Mouse (Mus musculus) ES-E14 (cell line): ENCODE data around the gene Prokr2. TPM values are rescaled to one million over a fixed set of nuclear protein-coding genes. Genes with fewer than 3 reads are reported as not detected.
"Not testable (repeated sequence)": the region's sequence is repeated elsewhere in the genome, so short reads cannot be mapped to it uniquely, and the experiment has no call there.

Experiments
- DNase-seq: peaks from one replicate; pipeline ENCODE4 v3.0.0-alpha.2; 2013; ENCODE audit warnings: low read depth, low spot score
- H3K27ac ChIP-seq: 2 replicates; pipeline ENCODE4 v1.5.1; 2012; ENCODE audit warnings: low read depth, mild to moderate bottlenecking, low read length, moderate library complexity, mixed read lengths; ENCODE audit not compliant: poor library complexity, insufficient read depth, severe bottlenecking
- H3K36me3 ChIP-seq: 2 replicates; pipeline ENCODE4 v1.6.1; 2012; ENCODE audit warnings: mild to moderate bottlenecking, low read length, moderate library complexity, mixed read lengths; ENCODE audit not compliant: control insufficient read depth, poor library complexity, insufficient read depth, severe bottlenecking
- H3K4me1 ChIP-seq, 2 experiments: fragments of 150-350 bp in 1 of 2; sonication (generic) in 1 of 2; 2 replicates each; pipeline ENCODE4 v1.6.1; 2012; ENCODE audit warnings: low read length in 2 of 2, mild to moderate bottlenecking in 1 of 2, mixed read lengths in 1 of 2; ENCODE audit not compliant: control insufficient read depth in 2 of 2, insufficient read depth in 2 of 2, poor library complexity in 1 of 2
- H3K4me3 ChIP-seq, 2 experiments: fragments of 150-350 bp in 1 of 2; sonication (generic) in 1 of 2; 2 replicates each; pipeline ENCODE4 v1.5.1; 2012; ENCODE audit warnings: low read length in 2 of 2, low read depth in 1 of 2, mild to moderate bottlenecking in 1 of 2, mixed read lengths in 1 of 2; ENCODE audit not compliant: insufficient read depth in 1 of 2, poor library complexity in 1 of 2, severe bottlenecking in 1 of 2
- H3K9ac ChIP-seq: 2 replicates; pipeline ENCODE4 v1.6.1; 2012; ENCODE audit warnings: low read depth, mild to moderate bottlenecking, low read length, mixed read lengths; ENCODE audit not compliant: poor library complexity, insufficient read depth, severe bottlenecking
- H3K9me3 ChIP-seq: fragments of 150-350 bp; sonication (generic); 2 replicates; pipeline ENCODE4 v1.6.1; 2012; ENCODE audit warnings: low read depth, mild to moderate bottlenecking, low read length; ENCODE audit not compliant: control insufficient read depth, insufficient read depth
- CHD2 ChIP-seq: IDR thresholded peaks from 2 replicates; pipeline ENCODE4 v1.6.1; 2014; ENCODE audit warnings: mild to moderate bottlenecking, low read depth, low read length, inconsistent platforms
- HCFC1 ChIP-seq: IDR thresholded peaks from 2 replicates; pipeline ENCODE4 v1.6.1; 2012; ENCODE audit warnings: low read length, inconsistent platforms, borderline replicate concordance; ENCODE audit not compliant: insufficient read depth
- MAFK ChIP-seq: IDR thresholded peaks from 2 replicates; pipeline ENCODE4 v1.6.1; 2014; ENCODE audit warnings: mild to moderate bottlenecking, low read depth, low read length, inconsistent platforms; ENCODE audit not compliant: insufficient read depth
- ZC3H11A ChIP-seq: IDR thresholded peaks from 2 replicates; pipeline ENCODE4 v1.6.1; 2012; ENCODE audit warnings: low read depth, mild to moderate bottlenecking, inconsistent platforms, low read length, borderline replicate concordance
- ZNF384 ChIP-seq: IDR thresholded peaks from 2 replicates; pipeline ENCODE4 v1.6.1; 2012; ENCODE audit warnings: low read depth, low read length, inconsistent platforms
- in situ Hi-C, 2 experiments: fragments of 600-800 bp; cut with MboI; formaldehyde crosslinking; loops; one replicate each; pipeline ENCODE4 v1.15.1; 2025; ENCODE audit warnings: low sequenced_read_pairs in 2 of 2, inconsistent platforms in 1 of 2; ENCODE audit not compliant: unreplicated experiment in 2 of 2
- total RNA-seq: library from RNA; depleted of rRNA; stranded (reverse); fragments of 300-350 nt; gene quantifications from 2 replicates; pipeline ENCODE4 v1.2.3, GENCODE M21; 2012

Prokr2 gene
- total RNA-seq, 1 experiment: 0.22 TPM

GRCm38 (mm10) chr2:132323541-132323940 lies 61.7 kb downstream of the Prokr2 start:
- H3K9ac ChIP-seq: no peak overlapping the region
- no peaks in the 10 kb centered on the region for H3K36me3 ChIP-seq
- in situ Hi-C loops: loop anchor here in 1 of 2 experiments (10.0 to 25.0 kb wide), 2 partner anchors 161 to 589 kb away; no protein-coding TSS in a partner anchor
- no peaks in the 10 kb centered on the region for H3K9me3 ChIP-seq
- TF ChIP-seq MAFK (no peak), HCFC1 (no peak), ZC3H11A (no peak), ZNF384 (no peak), CHD2 (no peak)
- no peak overlapping the region for H3K4me3 ChIP-seq
- H3K4me1 ChIP-seq: no peaks in the 10 kb centered on the region
- DNase-seq: no peak
- no peak overlapping the region for H3K27ac ChIP-seq

DNA sequence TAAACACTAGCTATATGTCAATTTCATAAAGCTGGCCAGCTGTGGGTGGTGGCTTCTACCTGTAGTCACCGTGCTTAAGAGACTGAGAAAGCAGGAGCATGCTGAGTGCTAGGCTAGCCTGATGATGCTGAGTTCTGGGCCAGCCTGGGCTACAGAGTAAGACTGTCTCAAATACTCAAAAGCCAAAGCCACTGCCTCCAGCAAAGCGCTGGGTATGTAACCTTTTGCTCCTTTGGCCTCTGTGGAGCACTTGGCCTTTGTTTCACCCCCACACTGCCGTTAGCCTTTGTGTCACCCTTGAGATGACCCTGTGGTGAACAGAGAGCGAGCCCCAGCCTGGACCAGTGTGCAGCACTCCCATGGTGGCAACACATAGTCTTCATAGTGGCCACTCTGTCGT lies 64.7 kb downstream of the Prokr2 start:
- no peak overlapping the region for H3K4me3 ChIP-seq
- no peak overlapping the region for H3K27ac ChIP-seq
- H3K4me1 ChIP-seq: no peaks in the 10 kb centered on the region
- in situ Hi-C loops: loop anchor here in 1 of 2 experiments (10.0 to 25.0 kb wide), 2 partner anchors 164 to 592 kb away; no protein-coding TSS in a partner anchor
- no peaks in the 10 kb centered on the region for H3K36me3 ChIP-seq
- TF ChIP-seq CHD2: no peak
- no peak for TF ChIP-seq HCFC1
- no peak for TF ChIP-seq ZNF384
- DNase-seq: no peak
- no peak overlapping the region for H3K9ac ChIP-seq
- no peaks in the 10 kb centered on the region for H3K9me3 ChIP-seq

DNA sequence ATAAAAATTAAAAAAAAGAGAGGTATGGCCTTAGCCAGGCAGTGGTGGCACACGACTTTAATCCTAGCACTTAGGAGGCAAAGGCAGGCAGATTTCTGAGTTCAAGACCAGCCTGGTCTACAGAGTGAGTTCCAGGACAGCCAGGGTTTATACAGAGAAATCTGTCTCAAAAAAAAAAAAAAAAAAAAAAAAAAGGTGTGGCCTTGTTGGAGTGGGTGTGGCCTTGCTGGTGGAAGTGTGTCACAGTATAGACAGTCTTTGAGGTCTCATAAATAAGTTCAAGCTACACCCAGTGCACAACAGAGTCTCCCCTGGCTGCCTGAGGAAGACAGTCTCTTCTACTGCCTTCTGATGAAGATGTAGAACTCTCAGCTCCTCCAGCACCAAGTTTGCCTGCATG lies 68.1 kb downstream of the Prokr2 start:
- no peak overlapping the region for H3K27ac ChIP-seq
- in situ Hi-C loops: loop anchor here in 1 of 2 experiments (25.0 kb wide), 1 partner anchor 595 kb away; no protein-coding TSS in a partner anchor
- DNase-seq: no peak

GRCm38 (mm10) chr2:132316041-132316808 lies 69.0 kb downstream of the Prokr2 start:
- peak; percentile 66 for DNase-seq
- H3K9me3 ChIP-seq: no peaks in the 10 kb centered on the region
- peak; percentile 47; the same call in 1 of the 2 replicates for TF ChIP-seq ZNF384
- no peak for TF ChIP-seq CHD2
- TF ChIP-seq ZC3H11A: peak; percentile 93
- H3K4me1 ChIP-seq: no peaks in the 10 kb centered on the region
- in situ Hi-C loops: loop anchor here in 1 of 2 experiments (25.0 kb wide), 1 partner anchor 596 kb away; no protein-coding TSS in a partner anchor
- H3K4me3 ChIP-seq: no peak overlapping the region
- no peak overlapping the region for H3K9ac ChIP-seq
- no peaks in the 10 kb centered on the region for H3K36me3 ChIP-seq
- no peak overlapping the region for H3K27ac ChIP-seq

More for the DNA sequence above, 68.1 kb downstream of the Prokr2 start:
- H3K4me3 ChIP-seq: no peak overlapping the region
- no peak overlapping the region for H3K9ac ChIP-seq
- no peaks in the 10 kb centered on the region for H3K9me3 ChIP-seq
- H3K4me1 ChIP-seq: no peaks in the 10 kb centered on the region
- TF ChIP-seq CHD2 (no peak), ZNF384 (peak; percentile 89)
- no peaks in the 10 kb centered on the region for H3K36me3 ChIP-seq

- not testable (repeated sequence) for H3K9ac ChIP-seq, H3K4me3 ChIP-seq
Measured at GRCm38 (mm10) chr2:132314057-132314456, 71.2 kb downstream of the Prokr2 start.

More at GRCm38 (mm10) chr2:132314057-132314456, 71.2 kb downstream of the Prokr2 start:
- not testable (repeated sequence) for H3K4me1 ChIP-seq, DNase-seq, H3K9me3 ChIP-seq, H3K27ac ChIP-seq, H3K36me3 ChIP-seq
- in situ Hi-C loops: loop anchor here in 1 of 2 experiments (25.0 kb wide), 1 partner anchor 598 kb away; no protein-coding TSS in a partner anchor
